Mouse (Mus musculus) ES-E14 (cell line): ENCODE data around the gene D630036H23Rik. TPM values are rescaled to one million over a fixed set of nuclear protein-coding genes. Genes with fewer than 3 reads are reported as not detected.

Experiments
- DNase-seq: peaks from one replicate; pipeline ENCODE4 v3.0.0-alpha.2; 2013; ENCODE audit warnings: low read depth, low spot score
- H3K27ac ChIP-seq: 2 replicates; pipeline ENCODE4 v1.5.1; 2012; ENCODE audit warnings: low read depth, mild to moderate bottlenecking, low read length, moderate library complexity, mixed read lengths; ENCODE audit not compliant: poor library complexity, insufficient read depth, severe bottlenecking
- H3K36me3 ChIP-seq: 2 replicates; pipeline ENCODE4 v1.6.1; 2012; ENCODE audit warnings: mild to moderate bottlenecking, low read length, moderate library complexity, mixed read lengths; ENCODE audit not compliant: control insufficient read depth, poor library complexity, insufficient read depth, severe bottlenecking
- H3K4me1 ChIP-seq, 2 experiments: fragments of 150-350 bp in 1 of 2; sonication (generic) in 1 of 2; 2 replicates each; pipeline ENCODE4 v1.6.1; 2012; ENCODE audit warnings: low read length in 2 of 2, mild to moderate bottlenecking in 1 of 2, mixed read lengths in 1 of 2; ENCODE audit not compliant: control insufficient read depth in 2 of 2, insufficient read depth in 2 of 2, poor library complexity in 1 of 2
- H3K4me3 ChIP-seq, 2 experiments: fragments of 150-350 bp in 1 of 2; sonication (generic) in 1 of 2; 2 replicates each; pipeline ENCODE4 v1.5.1; 2012; ENCODE audit warnings: low read length in 2 of 2, low read depth in 1 of 2, mild to moderate bottlenecking in 1 of 2, mixed read lengths in 1 of 2; ENCODE audit not compliant: insufficient read depth in 1 of 2, poor library complexity in 1 of 2, severe bottlenecking in 1 of 2
- H3K9ac ChIP-seq: 2 replicates; pipeline ENCODE4 v1.6.1; 2012; ENCODE audit warnings: low read depth, mild to moderate bottlenecking, low read length, mixed read lengths; ENCODE audit not compliant: poor library complexity, insufficient read depth, severe bottlenecking
- H3K9me3 ChIP-seq: fragments of 150-350 bp; sonication (generic); 2 replicates; pipeline ENCODE4 v1.6.1; 2012; ENCODE audit warnings: low read depth, mild to moderate bottlenecking, low read length; ENCODE audit not compliant: control insufficient read depth, insufficient read depth
- CHD2 ChIP-seq: IDR thresholded peaks from 2 replicates; pipeline ENCODE4 v1.6.1; 2014; ENCODE audit warnings: mild to moderate bottlenecking, low read depth, low read length, inconsistent platforms
- HCFC1 ChIP-seq: IDR thresholded peaks from 2 replicates; pipeline ENCODE4 v1.6.1; 2012; ENCODE audit warnings: low read length, inconsistent platforms, borderline replicate concordance; ENCODE audit not compliant: insufficient read depth
- MAFK ChIP-seq: IDR thresholded peaks from 2 replicates; pipeline ENCODE4 v1.6.1; 2014; ENCODE audit warnings: mild to moderate bottlenecking, low read depth, low read length, inconsistent platforms; ENCODE audit not compliant: insufficient read depth
- ZC3H11A ChIP-seq: IDR thresholded peaks from 2 replicates; pipeline ENCODE4 v1.6.1; 2012; ENCODE audit warnings: low read depth, mild to moderate bottlenecking, inconsistent platforms, low read length, borderline replicate concordance
- ZNF384 ChIP-seq: IDR thresholded peaks from 2 replicates; pipeline ENCODE4 v1.6.1; 2012; ENCODE audit warnings: low read depth, low read length, inconsistent platforms
- in situ Hi-C, 2 experiments: fragments of 600-800 bp; cut with MboI; formaldehyde crosslinking; loops; one replicate each; pipeline ENCODE4 v1.15.1; 2025; ENCODE audit warnings: low sequenced_read_pairs in 2 of 2, inconsistent platforms in 1 of 2; ENCODE audit not compliant: unreplicated experiment in 2 of 2
- total RNA-seq: library from RNA; depleted of rRNA; stranded (reverse); fragments of 300-350 nt; gene quantifications from 2 replicates; pipeline ENCODE4 v1.2.3, GENCODE M21; 2012

D630036H23Rik gene
- total RNA-seq, 1 experiment: 0.45 TPM

- in situ Hi-C loops: no loop called here
- peak; percentile 40 for DNase-seq
- H3K9ac ChIP-seq: no peak overlapping the region
- H3K4me3 ChIP-seq: no peak overlapping the region
- TF ChIP-seq CHD2: no peak
- no peak for TF ChIP-seq HCFC1
- no peak for TF ChIP-seq MAFK
- TF ChIP-seq ZNF384: no peak
- 0 out of 2 replicates have a peak, but pooled peaks have one; percentile 20 for TF ChIP-seq ZC3H11A
- no peaks in the 10 kb centered on the region; a peak in 1 of 4 replicates for H3K4me1 ChIP-seq
- H3K27ac ChIP-seq: no peak overlapping the region
- no peaks in the 10 kb centered on the region for H3K9me3 ChIP-seq
- H3K36me3 ChIP-seq: no peaks in the 10 kb centered on the region
Observed at GRCm38 (mm10) chr12:36373237-36373998, 8.6 kb downstream of the D630036H23Rik start.

DNA sequence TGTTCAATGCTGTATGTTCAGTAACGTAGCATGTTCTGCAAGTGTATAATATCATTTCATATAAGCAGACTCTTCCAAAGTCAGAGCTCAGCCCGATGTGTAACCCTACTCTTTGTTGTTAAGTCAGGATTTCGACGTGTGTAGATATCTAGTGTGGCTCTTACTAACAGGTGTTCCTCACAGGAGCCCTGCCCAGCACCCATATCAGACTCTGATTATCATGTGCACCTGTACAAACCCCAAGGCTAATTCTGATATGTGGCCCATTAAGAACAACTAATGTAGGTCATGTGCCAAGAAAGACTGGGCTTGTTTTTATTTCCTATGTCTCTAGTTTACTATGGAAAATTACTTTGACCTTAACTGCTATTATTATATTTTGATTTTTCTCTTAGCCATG is 18.0 kb downstream of the D630036H23Rik start:
- Histone ChIP-seq H3K9me3 (no peaks in the 10 kb centered on the region), H3K36me3 (no peaks in the 10 kb centered on the region), H3K9ac (no peak overlapping the region), H3K4me1 (no peaks in the 10 kb centered on the region), H3K27ac (no peak overlapping the region), H3K4me3 (no peak overlapping the region)
- TF ChIP-seq ZC3H11A: no peak
- TF ChIP-seq ZNF384: no peak
- TF ChIP-seq CHD2: no peak
- no peak for TF ChIP-seq MAFK
- no peak for TF ChIP-seq HCFC1
- DNase-seq: no peak
- in situ Hi-C loops: no loop called here

DNA sequence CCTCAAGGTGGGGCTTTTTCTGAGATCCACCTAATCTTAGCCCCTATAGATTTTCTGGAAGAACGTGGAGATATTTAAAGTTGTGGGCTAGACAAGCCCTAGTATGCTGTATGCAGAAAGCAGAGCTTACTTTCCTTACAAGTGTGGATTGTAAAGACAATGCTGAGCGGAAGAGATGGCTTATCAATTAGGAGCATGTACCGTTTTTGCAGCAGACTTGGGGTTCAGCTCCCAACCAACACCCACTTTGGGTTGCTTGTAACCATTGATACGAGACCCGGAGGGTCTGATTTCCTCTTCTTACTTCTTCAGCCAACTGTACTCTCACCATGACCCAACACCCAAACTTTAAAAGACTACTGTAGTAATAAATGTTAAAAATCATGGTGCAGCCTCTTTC is 21.3 kb downstream of the D630036H23Rik start:
- in situ Hi-C loops: no loop called here
- Histone ChIP-seq H3K27ac (no peak overlapping the region), H3K9me3 (no peaks in the 10 kb centered on the region), H3K4me3 (no peak overlapping the region), H3K36me3 (no peaks in the 10 kb centered on the region), H3K9ac (no peak overlapping the region), H3K4me1 (no peaks in the 10 kb centered on the region)
- TF ChIP-seq ZC3H11A (no peak), HCFC1 (no peak), MAFK (no peak), CHD2 (no peak), ZNF384 (no peak)
- no peak for DNase-seq

DNA sequence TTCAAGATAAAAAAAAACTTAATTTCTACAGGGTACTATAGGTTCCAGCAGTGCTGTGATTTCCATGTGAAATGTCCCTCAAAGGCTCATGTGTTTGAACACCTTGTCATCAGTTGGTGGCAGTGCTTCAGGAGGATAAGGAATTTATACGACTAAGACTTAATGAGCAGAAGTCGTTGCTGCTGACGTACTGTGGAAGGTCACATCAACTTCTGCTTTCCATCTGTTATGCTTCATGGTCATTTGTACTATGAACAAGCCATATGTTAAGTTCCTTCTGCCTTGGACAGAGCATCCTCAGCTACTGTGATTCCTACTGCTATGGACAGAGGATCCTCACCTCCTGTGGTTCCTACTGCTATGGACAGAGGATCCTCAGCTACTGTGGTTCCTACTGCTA is 21.9 kb downstream of the D630036H23Rik start:
- no peak for TF ChIP-seq MAFK
- TF ChIP-seq HCFC1: no peak
- no peak for TF ChIP-seq ZC3H11A
- TF ChIP-seq ZNF384: no peak
- Histone ChIP-seq H3K27ac (no peak overlapping the region), H3K9me3 (no peaks in the 10 kb centered on the region), H3K4me1 (no peaks in the 10 kb centered on the region), H3K4me3 (no peak overlapping the region), H3K36me3 (no peaks in the 10 kb centered on the region), H3K9ac (no peak overlapping the region)
- in situ Hi-C loops: no loop called here
- no peak for DNase-seq

DNA sequence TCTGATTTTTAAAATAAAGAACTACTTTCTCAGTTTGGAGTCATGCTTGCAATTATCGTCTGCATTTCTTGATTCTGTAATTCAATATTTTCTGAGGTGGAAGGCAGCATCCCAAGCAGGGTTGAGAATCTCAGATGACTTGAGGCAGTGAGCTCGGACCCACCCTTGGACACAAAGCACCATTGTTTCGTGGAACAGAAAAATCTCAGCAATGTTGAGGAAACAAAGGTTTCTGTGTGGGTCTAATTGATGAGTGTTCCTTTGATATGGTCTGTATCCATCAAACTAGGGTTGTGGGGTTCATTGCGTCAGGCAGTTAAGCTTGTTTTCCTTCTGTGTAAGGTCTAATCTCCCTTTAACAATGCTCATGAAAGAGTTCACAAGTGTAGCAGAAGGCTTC is 37.9 kb downstream of the D630036H23Rik start:
- H3K4me1 ChIP-seq: no peaks in the 10 kb centered on the region
- no peak for TF ChIP-seq HCFC1
- no peak for TF ChIP-seq ZNF384
- no peak for TF ChIP-seq MAFK
- TF ChIP-seq CHD2: no peak
- TF ChIP-seq ZC3H11A: no peak
- no peak overlapping the region for H3K9ac ChIP-seq
- H3K36me3 ChIP-seq: no peaks in the 10 kb centered on the region
- no peak overlapping the region for H3K27ac ChIP-seq
- no peaks in the 10 kb centered on the region; the same call in 1 of the 2 replicates for H3K9me3 ChIP-seq
- DNase-seq: no peak
- in situ Hi-C loops: no loop called here
- no peak overlapping the region for H3K4me3 ChIP-seq
